Comparison of ENCODE assay signal across 26 mouse cellular contexts in the genomic region with DNA sequence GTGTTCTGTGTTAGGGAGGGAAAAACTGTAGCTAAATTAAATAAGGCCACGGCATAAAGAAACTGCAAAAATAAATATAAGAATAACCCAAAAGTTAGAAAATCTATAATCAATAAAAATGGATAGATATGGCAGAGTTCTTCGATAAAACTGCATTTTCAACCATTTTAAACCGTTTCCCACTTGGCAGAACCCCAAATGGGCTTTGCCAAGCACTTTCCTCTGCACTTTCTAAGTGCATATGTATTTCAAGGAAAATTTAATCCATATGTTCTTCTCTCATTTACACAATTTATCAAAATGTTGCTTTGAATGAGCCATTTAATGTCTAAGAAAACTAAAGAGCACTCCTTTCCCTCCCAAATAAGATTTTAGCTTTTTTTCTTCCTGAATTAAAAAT.
A peak's percentile ranks its signal among the peaks of the same experiment; 100 is the strongest.
DNase-seq lines count a peak whose midpoint lies in the region; ATAC-seq and TF ChIP-seq lines count a peak whose summit lies in the region.
"Had no signal": no experiment of that assay in that cellular context is flagged by ENCODE, and none has a peak within 500 bp of the region (broad histone marks: within the 10 kb centered on the region; RNA-seq: fewer than 3 reads in every experiment).

No protein-coding gene starts in this region.

- no peaks in the 10 kb centered on the region for H3K4me1 ChIP-seq in embryonic facial prominence, embryonic 14.5 days (ENCODE audit: control insufficient read depth, insufficient read depth, low read length)
- no peaks in the 10 kb centered on the region for H3K4me1 ChIP-seq in embryonic facial prominence, embryonic 10.5 days
- H3K4me1 ChIP-seq in forebrain, postnatal 0 days (ENCODE audit: insufficient read depth) = no peaks in the 10 kb centered on the region
- no peaks in the 10 kb centered on the region for H3K4me1 ChIP-seq in forebrain, embryonic 12.5 days
- H3K4me1 ChIP-seq: embryonic facial prominence, embryonic 12.5 days; embryonic facial prominence, embryonic 15.5 days; forebrain, embryonic 10.5 days; forebrain, embryonic 13.5 days had no signal

- H3K27me3 ChIP-seq in embryonic facial prominence, embryonic 14.5 days (replicated peaks; ENCODE audit: control insufficient read depth, insufficient read depth, low read length) = no peaks in the 10 kb centered on the region
- no peaks in the 10 kb centered on the region for H3K27me3 ChIP-seq in embryonic facial prominence, embryonic 10.5 days (replicated peaks; ENCODE audit: low read depth, poor library complexity, severe bottlenecking)
- H3K27me3 ChIP-seq in forebrain, postnatal 0 days (ENCODE audit: insufficient read depth, low read length) = no peaks in the 10 kb centered on the region
- H3K27me3 ChIP-seq in forebrain, embryonic 12.5 days = no peaks in the 10 kb centered on the region
- H3K27me3 ChIP-seq: CH12.LX; embryonic facial prominence, embryonic 12.5 days; embryonic facial prominence, embryonic 15.5 days; forebrain, embryonic 13.5 days had no signal

- no peaks in the 10 kb centered on the region for H3K36me3 ChIP-seq in embryonic facial prominence, embryonic 14.5 days (ENCODE audit: control insufficient read depth, insufficient read depth, low read length)
- H3K36me3 ChIP-seq in embryonic facial prominence, embryonic 10.5 days (replicated peaks) = no peaks in the 10 kb centered on the region
- H3K36me3 ChIP-seq in forebrain, postnatal 0 days (ENCODE audit: insufficient read depth) = no peaks in the 10 kb centered on the region
- no peaks in the 10 kb centered on the region for H3K36me3 ChIP-seq in forebrain, embryonic 12.5 days (replicated peaks)
- H3K36me3 ChIP-seq: embryonic facial prominence, embryonic 12.5 days; embryonic facial prominence, embryonic 15.5 days; forebrain, embryonic 10.5 days; G1E had no signal

- H3K9me3 ChIP-seq in embryonic facial prominence, embryonic 14.5 days (ENCODE audit: control insufficient read depth, low read length) = no peaks in the 10 kb centered on the region
- H3K9me3 ChIP-seq in embryonic facial prominence, embryonic 10.5 days = no peaks in the 10 kb centered on the region
- no peaks in the 10 kb centered on the region for H3K9me3 ChIP-seq in forebrain, postnatal 0 days (ENCODE audit: low read length)
- H3K9me3 ChIP-seq in forebrain, embryonic 12.5 days = no peaks in the 10 kb centered on the region
- H3K9me3 ChIP-seq: embryonic facial prominence, embryonic 12.5 days; embryonic facial prominence, embryonic 15.5 days; forebrain, embryonic 10.5 days; forebrain, embryonic 13.5 days had no signal

- no peak for TF ChIP-seq CTCF in forebrain, postnatal 0 days (IDR thresholded peaks at IDR 0.05; ENCODE audit: low read depth)
- TF ChIP-seq CTCF in brain, embryonic 14.5 days (IDR thresholded peaks at IDR 0.05; ENCODE audit: borderline replicate concordance, extremely low read depth, insufficient read depth, insufficient read length) = no peak

- H3K9ac ChIP-seq in embryonic facial prominence, embryonic 14.5 days (ENCODE audit: low read depth, low read length) = no peak overlapping the region
- no peak overlapping the region for H3K9ac ChIP-seq in forebrain, postnatal 0 days
- H3K9ac ChIP-seq in forebrain, embryonic 12.5 days = no peak overlapping the region
- H3K9ac ChIP-seq: embryonic facial prominence, embryonic 12.5 days; embryonic facial prominence, embryonic 15.5 days; forebrain, embryonic 13.5 days had no signal

- no peak overlapping the region for H3K4me2 ChIP-seq in embryonic facial prominence, embryonic 14.5 days (ENCODE audit: low read depth, low read length)
- no peak overlapping the region for H3K4me2 ChIP-seq in forebrain, postnatal 0 days (ENCODE audit: low read depth)
- no peak overlapping the region for H3K4me2 ChIP-seq in forebrain, embryonic 12.5 days
- H3K4me2 ChIP-seq: embryonic facial prominence, embryonic 12.5 days; embryonic facial prominence, embryonic 15.5 days; forebrain, embryonic 13.5 days had no signal

- no peak overlapping the region for H3K4me3 ChIP-seq in embryonic facial prominence, embryonic 14.5 days (ENCODE audit: low read depth, low read length)
- no peak overlapping the region for H3K4me3 ChIP-seq in embryonic facial prominence, embryonic 10.5 days
- H3K4me3 ChIP-seq in forebrain, postnatal 0 days (ENCODE audit: low read depth, low read length) = no peak overlapping the region
- H3K4me3 ChIP-seq in forebrain, embryonic 12.5 days (replicated peaks) = no peak overlapping the region
- H3K4me3 ChIP-seq: embryonic facial prominence, embryonic 12.5 days; embryonic facial prominence, embryonic 15.5 days; erythroblast, embryonic 14.5 days; forebrain, embryonic 10.5 days; forebrain, embryonic 13.5 days had no signal

- H3K27ac ChIP-seq in embryonic facial prominence, embryonic 14.5 days (replicated peaks; ENCODE audit: low read depth, low read length) = no peak overlapping the region
- H3K27ac ChIP-seq in embryonic facial prominence, embryonic 10.5 days (replicated peaks) = no peak overlapping the region
- H3K27ac ChIP-seq in forebrain, postnatal 0 days (ENCODE audit: low read depth, low read length) = no peak overlapping the region
- H3K27ac ChIP-seq in forebrain, embryonic 12.5 days = no peak overlapping the region
- H3K27ac ChIP-seq: embryonic facial prominence, embryonic 12.5 days; embryonic facial prominence, embryonic 15.5 days; forebrain, embryonic 10.5 days; forebrain, embryonic 13.5 days had no signal

- no peak for ATAC-seq in embryonic facial prominence, embryonic 14.5 days (ENCODE audit: low read depth)
- ATAC-seq in forebrain, postnatal 0 days = no peak
- no peak for ATAC-seq in forebrain, embryonic 12.5 days (ENCODE audit: low FRiP score)
- ATAC-seq: CD4-positive, CD25-positive, alpha-beta regulatory T cell, adult 4 months; forebrain, embryonic 13.5 days had no signal

- 50% methylated on average over 3 of the region's 3 CpGs for WGBS in embryonic facial prominence, embryonic 14.5 days
- WGBS in embryonic facial prominence, embryonic 10.5 days = 82% methylated on average over 3 of the region's 3 CpGs
- WGBS in forebrain, postnatal 0 days = 70% methylated on average over 3 of the region's 3 CpGs
- WGBS in forebrain, embryonic 12.5 days = 87% methylated on average over 3 of the region's 3 CpGs

- peak; percentile 52 for DNase-seq in embryonic facial prominence, embryonic 14.5 days (ENCODE audit: low spot score)
- DNase-seq in embryonic facial prominence, embryonic 10.5 days (ENCODE audit: low spot score) = no peak
- DNase-seq in forebrain, postnatal 0 days = peak; percentile 52
- peak; percentile 48 for DNase-seq in NIH3T3 (ENCODE audit: low read depth)
- DNase-seq in brain, embryonic 14.5 days (ENCODE audit: low read depth) = peak; percentile 40
- DNase-seq in layer of hippocampus, adult 11-12 months (ENCODE audit: low spot score) = no peak
- DNase-seq: adrenal gland, adult 2 months; adrenal gland, postnatal 10 days; adrenal gland, postnatal 25 days; B cell, adult 2 months; cerebellum, adult 11 months; cerebellum, adult 18-20 months; cerebellum, adult 8-10 months; cerebellum, adult 9-11 months; cerebellum, postnatal 14 days; cerebellum, postnatal 36 days; embryo, embryonic 11 days had no signal

- no peak for TF ChIP-seq POLR2A in brain, embryonic 14.5 days (IDR thresholded peaks at IDR 0.05; ENCODE audit: borderline replicate concordance, extremely low read depth, insufficient read depth, insufficient read length, poor library complexity, severe bottlenecking)

Comparison
In these comparisons a context has a peak if more than half of its experiments do, and no peak if none do; other contexts are left out.
1. DNase-seq: peak in embryonic facial prominence, embryonic 14.5 days (single experiment), forebrain, postnatal 0 days (single experiment), NIH3T3 (single experiment) and brain, embryonic 14.5 days (single experiment); none in embryonic facial prominence, embryonic 10.5 days (single experiment) and layer of hippocampus, adult 11-12 months (single experiment).